Mouse (Mus musculus): Measurements from ENCODE around the gene 4933416C03Rik. TPM values are rescaled to one million over a fixed set of nuclear protein-coding genes. Genes with fewer than 3 reads are reported as not detected.

Gene 4933416C03Rik
- polyA plus RNA-seq, 1 experiment from 2014 or later: 0.08 TPM

- no peak for ATAC-seq (ENCODE audit: low FRiP score)
- 74% methylated on average over 4 of the region's 4 CpGs for WGBS
- H3K4me3 ChIP-seq (ENCODE audit: low read depth, low read length): no peak overlapping the region
- no peaks in the 10 kb centered on the region for H3K36me3 ChIP-seq (ENCODE audit: control insufficient read depth, insufficient read depth, low read length)
- H3K9me3 ChIP-seq (ENCODE audit: control insufficient read depth, low read length): no peaks in the 10 kb centered on the region
- no peak overlapping the region for H3K27ac ChIP-seq (ENCODE audit: low read depth, low read length)
- no peaks in the 10 kb centered on the region for H3K27me3 ChIP-seq (ENCODE audit: control insufficient read depth, insufficient read depth, low read length)
- no peak for DNase-seq (ENCODE audit: low spot score)
- no peaks in the 10 kb centered on the region for H3K4me1 ChIP-seq (replicated peaks; ENCODE audit: control insufficient read depth, insufficient read depth, low read length)
- H3K9ac ChIP-seq (ENCODE audit: low read depth, low read length): no peak overlapping the region
- H3K4me2 ChIP-seq (replicated peaks; ENCODE audit: low read depth, low read length): no peak overlapping the region
Measured at GRCm38 (mm10) chr10:116108176-116108575, 5.5 kb downstream of the 4933416C03Rik start.

- Histone ChIP-seq H3K9ac (ENCODE audit: low read depth, low read length) (no peak overlapping the region), H3K36me3 (ENCODE audit: control insufficient read depth, insufficient read depth, low read length) (no peaks in the 10 kb centered on the region), H3K4me1 (replicated peaks; ENCODE audit: control insufficient read depth, insufficient read depth, low read length) (no peaks in the 10 kb centered on the region), H3K27ac (ENCODE audit: low read depth, low read length) (no peak overlapping the region), H3K4me2 (replicated peaks; ENCODE audit: low read depth, low read length) (no peak overlapping the region), H3K4me3 (ENCODE audit: low read depth, low read length) (no peak overlapping the region), H3K9me3 (ENCODE audit: control insufficient read depth, low read length) (no peaks in the 10 kb centered on the region), H3K27me3 (ENCODE audit: control insufficient read depth, insufficient read depth, low read length) (no peaks in the 10 kb centered on the region)
- WGBS: 91% methylated on average over 7 of the region's 7 CpGs
- no peak for DNase-seq (ENCODE audit: low spot score)
- no peak for ATAC-seq (ENCODE audit: low FRiP score)
Measured at GRCm38 (mm10) chr10:116098470-116098869, 15.2 kb downstream of the 4933416C03Rik start.

- Histone ChIP-seq H3K9me3 (ENCODE audit: control insufficient read depth, low read length) (no peaks in the 10 kb centered on the region), H3K36me3 (ENCODE audit: control insufficient read depth, insufficient read depth, low read length) (no peaks in the 10 kb centered on the region), H3K27ac (ENCODE audit: low read depth, low read length) (no peak overlapping the region), H3K9ac (ENCODE audit: low read depth, low read length) (no peak overlapping the region), H3K27me3 (ENCODE audit: control insufficient read depth, insufficient read depth, low read length) (no peaks in the 10 kb centered on the region), H3K4me1 (replicated peaks; ENCODE audit: control insufficient read depth, insufficient read depth, low read length) (no peaks in the 10 kb centered on the region), H3K4me2 (replicated peaks; ENCODE audit: low read depth, low read length) (no peak overlapping the region), H3K4me3 (ENCODE audit: low read depth, low read length) (no peak overlapping the region)
- ATAC-seq (ENCODE audit: low FRiP score): no peak
- no peak for DNase-seq (ENCODE audit: low spot score)
- 93% methylated on average over 13 of the region's 13 CpGs for WGBS
Measured at GRCm38 (mm10) chr10:116096466-116096865, 17.3 kb downstream of the 4933416C03Rik start.

GRCm38 (mm10) chr10:116083965-116084364 lies 29.8 kb downstream of the 4933416C03Rik start:
- no peaks in the 10 kb centered on the region for H3K9me3 ChIP-seq (ENCODE audit: control insufficient read depth, low read length)
- DNase-seq (ENCODE audit: low spot score) (peak; percentile 36), ATAC-seq (ENCODE audit: low FRiP score) (no peak)
- H3K36me3 ChIP-seq (ENCODE audit: control insufficient read depth, insufficient read depth, low read length): no peaks in the 10 kb centered on the region
- H3K9ac ChIP-seq (ENCODE audit: low read depth, low read length): no peak overlapping the region
- no peak overlapping the region for H3K27ac ChIP-seq (ENCODE audit: low read depth, low read length)
- H3K27me3 ChIP-seq (ENCODE audit: control insufficient read depth, insufficient read depth, low read length): no peaks in the 10 kb centered on the region
- H3K4me3 ChIP-seq (ENCODE audit: low read depth, low read length): no peak overlapping the region
- no peak overlapping the region for H3K4me2 ChIP-seq (replicated peaks; ENCODE audit: low read depth, low read length)
- H3K4me1 ChIP-seq (replicated peaks; ENCODE audit: control insufficient read depth, insufficient read depth, low read length): no peaks in the 10 kb centered on the region
- 26% methylated on average over 3 of the region's 3 CpGs for WGBS

GRCm38 (mm10) chr10:116080841-116081240 lies 32.9 kb downstream of the 4933416C03Rik start:
- Histone ChIP-seq H3K4me2 (replicated peaks; ENCODE audit: low read depth, low read length) (no peak overlapping the region), H3K36me3 (ENCODE audit: control insufficient read depth, insufficient read depth, low read length) (no peaks in the 10 kb centered on the region), H3K27ac (ENCODE audit: low read depth, low read length) (no peak overlapping the region), H3K4me3 (ENCODE audit: low read depth, low read length) (no peak overlapping the region), H3K27me3 (ENCODE audit: control insufficient read depth, insufficient read depth, low read length) (no peaks in the 10 kb centered on the region), H3K4me1 (replicated peaks; ENCODE audit: control insufficient read depth, insufficient read depth, low read length) (no peaks in the 10 kb centered on the region), H3K9ac (ENCODE audit: low read depth, low read length) (no peak overlapping the region), H3K9me3 (ENCODE audit: control insufficient read depth, low read length) (no peaks in the 10 kb centered on the region)
- WGBS: 85% methylated on average over 6 of the region's 6 CpGs
- ATAC-seq (ENCODE audit: low FRiP score) (no peak), DNase-seq (ENCODE audit: low spot score) (no peak)

- H3K27me3 ChIP-seq (ENCODE audit: control insufficient read depth, insufficient read depth, low read length): no peaks in the 10 kb centered on the region
- ATAC-seq (ENCODE audit: low FRiP score): no peak
- no peaks in the 10 kb centered on the region for H3K4me1 ChIP-seq (replicated peaks; ENCODE audit: control insufficient read depth, insufficient read depth, low read length)
- H3K36me3 ChIP-seq (ENCODE audit: control insufficient read depth, insufficient read depth, low read length): no peaks in the 10 kb centered on the region
- H3K9me3 ChIP-seq (ENCODE audit: control insufficient read depth, low read length): no peaks in the 10 kb centered on the region
- H3K4me2 ChIP-seq (replicated peaks; ENCODE audit: low read depth, low read length): no peak overlapping the region
- DNase-seq (ENCODE audit: low spot score): no peak
- H3K9ac ChIP-seq (ENCODE audit: low read depth, low read length): no peak overlapping the region
- H3K27ac ChIP-seq (ENCODE audit: low read depth, low read length): no peak overlapping the region
- no peak overlapping the region for H3K4me3 ChIP-seq (ENCODE audit: low read depth, low read length)
- WGBS: 38% methylated on average over 7 of the region's 7 CpGs
Measured at GRCm38 (mm10) chr10:116079396-116079795, 34.3 kb downstream of the 4933416C03Rik start.

- Histone ChIP-seq H3K4me1 (replicated peaks; ENCODE audit: control insufficient read depth, insufficient read depth, low read length) (no peaks in the 10 kb centered on the region), H3K27me3 (ENCODE audit: control insufficient read depth, insufficient read depth, low read length) (no peaks in the 10 kb centered on the region), H3K4me3 (ENCODE audit: low read depth, low read length) (no peak overlapping the region), H3K36me3 (ENCODE audit: control insufficient read depth, insufficient read depth, low read length) (no peaks in the 10 kb centered on the region), H3K4me2 (replicated peaks; ENCODE audit: low read depth, low read length) (no peak overlapping the region), H3K9me3 (ENCODE audit: control insufficient read depth, low read length) (no peaks in the 10 kb centered on the region), H3K27ac (ENCODE audit: low read depth, low read length) (no peak overlapping the region), H3K9ac (ENCODE audit: low read depth, low read length) (no peak overlapping the region)
- WGBS: 84% methylated on average over 5 of the region's 5 CpGs
- no peak for DNase-seq (ENCODE audit: low spot score)
- no peak for ATAC-seq (ENCODE audit: low FRiP score)
Measured at GRCm38 (mm10) chr10:116078636-116079035, 35.1 kb downstream of the 4933416C03Rik start.

- no peak for ATAC-seq (ENCODE audit: low FRiP score)
- no peaks in the 10 kb centered on the region for H3K9me3 ChIP-seq (ENCODE audit: control insufficient read depth, low read length)
- H3K4me2 ChIP-seq (replicated peaks; ENCODE audit: low read depth, low read length): no peak overlapping the region
- no peaks in the 10 kb centered on the region for H3K36me3 ChIP-seq (ENCODE audit: control insufficient read depth, insufficient read depth, low read length)
- H3K27me3 ChIP-seq (ENCODE audit: control insufficient read depth, insufficient read depth, low read length): no peaks in the 10 kb centered on the region
- no peak for DNase-seq (ENCODE audit: low spot score)
- no peak overlapping the region for H3K4me3 ChIP-seq (ENCODE audit: low read depth, low read length)
- no peak overlapping the region for H3K27ac ChIP-seq (ENCODE audit: low read depth, low read length)
- no peak overlapping the region for H3K9ac ChIP-seq (ENCODE audit: low read depth, low read length)
- H3K4me1 ChIP-seq (replicated peaks; ENCODE audit: control insufficient read depth, insufficient read depth, low read length): no peaks in the 10 kb centered on the region
- WGBS: 86% methylated on average over 5 of the region's 5 CpGs
Measured at GRCm38 (mm10) chr10:116075954-116076353, 37.8 kb downstream of the 4933416C03Rik start.
